Mouse (Mus musculus) lung, postnatal 0 days (tissue): ENCODE results near the gene Rnf144b.

Source experiments
- CTCF ChIP-seq: IDR thresholded peaks from 2 replicates; pipeline ENCODE4 v1.5.1; 2016; ENCODE audit warnings: antibody characterized with exemption, mild to moderate bottlenecking
- EP300 ChIP-seq: IDR thresholded peaks from 2 replicates; pipeline ENCODE4 v1.6.1; 2016; ENCODE audit warnings: antibody characterized with exemption, mild to moderate bottlenecking, control low read depth

DNA sequence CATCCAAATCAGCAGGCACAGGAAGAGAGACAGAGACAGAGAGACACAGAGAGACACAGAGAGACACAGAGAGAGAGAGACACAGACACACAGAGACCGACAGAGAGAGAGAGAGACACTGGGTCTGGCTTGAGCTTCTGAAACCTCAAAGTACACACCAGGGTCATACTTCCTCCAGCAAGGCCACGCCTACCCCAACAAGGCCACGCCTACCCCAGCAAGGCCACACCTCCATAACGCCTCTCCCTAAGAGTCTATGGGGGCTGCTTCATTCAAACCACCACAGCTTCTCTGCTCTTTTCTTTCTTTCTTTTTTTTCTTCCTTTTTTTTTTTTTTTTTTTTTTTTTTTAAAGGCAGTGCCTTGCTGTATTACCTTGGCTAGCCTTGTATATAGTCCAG lies 88.0 kb downstream of the Rnf144b start:
- TF ChIP-seq CTCF (no peak), EP300 (no peak)
